Mouse (Mus musculus): ENCODE results near the gene Ttll5. TPM values are rescaled to one million over a fixed set of nuclear protein-coding genes. Genes with fewer than 3 reads are reported as not detected.

Gene Ttll5
- 3.7 and 4.8 TPM in 2 replicates for polyA plus RNA-seq (2015; fragmentation: Nextera tagmentation; extraction: Ambion mirVana)

GRCm38 (mm10) chr12:85824438-85825264 is at the start of gene Ttll5, which contains the start of gene Erg28:
Gene Ttll5, plus strand, starts transcription at chr12:85824659.
Gene Erg28, minus strand, starts transcription at chr12:85824550.
- WGBS: under 1% methylated on average over 66 of the region's 67 CpGs
- peak within 1 kb of the TSS; percentile 72 for H3K4me3 ChIP-seq (ENCODE audit: low read depth, low read length)
- peak; percentile 99 for ATAC-seq (ENCODE audit: low FRiP score, low TSS enrichment)

GRCm38 (mm10) chr12:85778962-85779361 is 45.5 kb upstream of the Ttll5 start:
- no peak for TF ChIP-seq EP300 (optimal IDR thresholded peaks at IDR 0.05)
- no peak for TF ChIP-seq CTCF (IDR thresholded peaks at IDR 0.05; ENCODE audit: low read depth)
- DNase-seq (ENCODE audit: low spot score): no peak
- no peak overlapping the region for H3K4me2 ChIP-seq (replicated peaks; ENCODE audit: low read depth)
- no peaks in the 10 kb centered on the region for H3K27me3 ChIP-seq (ENCODE audit: control insufficient read depth, insufficient read depth, low read length)
- no peaks in the 10 kb centered on the region for H3K36me3 ChIP-seq (ENCODE audit: control insufficient read depth, insufficient read depth, low read length)
- H3K27ac ChIP-seq (replicated peaks): no peak overlapping the region
- no peak overlapping the region for H3K9ac ChIP-seq (ENCODE audit: low read length)
- H3K9me3 ChIP-seq (ENCODE audit: control insufficient read depth, low read length): no peaks in the 10 kb centered on the region
- no peaks in the 10 kb centered on the region for H3K4me1 ChIP-seq (replicated peaks; ENCODE audit: control insufficient read depth, insufficient read depth)
- ATAC-seq (ENCODE audit: low FRiP score, low TSS enrichment): no peak
- WGBS: 49% methylated on average over 3 of the region's 3 CpGs
- H3K4me3 ChIP-seq (ENCODE audit: low read depth, low read length): no peak overlapping the region

More at GRCm38 (mm10) chr12:85824438-85825264, at the start of gene Ttll5, which contains the start of gene Erg28:
- Histone ChIP-seq H3K27me3 (ENCODE audit: control insufficient read depth, insufficient read depth, low read length) (no peaks in the 10 kb centered on the region), H3K27ac (replicated peaks) (peak within 1 kb of the TSS; percentile 96), H3K36me3 (ENCODE audit: control insufficient read depth, insufficient read depth, low read length) (no peaks in the 10 kb centered on the region), H3K9me3 (ENCODE audit: control insufficient read depth, low read length) (no peaks in the 10 kb centered on the region), H3K4me1 (replicated peaks; ENCODE audit: control insufficient read depth, insufficient read depth) (0 out of 2 replicates have a peak, but pooled peaks cover 6% of the 10 kb centered on the region), H3K9ac (ENCODE audit: low read length) (peak within 1 kb of the TSS; percentile 62), H3K4me2 (replicated peaks; ENCODE audit: low read depth) (peak within 1 kb of the TSS; percentile 73)
- TF ChIP-seq CTCF (IDR thresholded peaks at IDR 0.05; ENCODE audit: low read depth) (no peak), EP300 (optimal IDR thresholded peaks at IDR 0.05) (no peak)
- peak; percentile 96 for DNase-seq (ENCODE audit: low spot score)

- Histone ChIP-seq H3K9ac (ENCODE audit: low read length) (no peak overlapping the region), H3K36me3 (ENCODE audit: control insufficient read depth, insufficient read depth, low read length) (no peaks in the 10 kb centered on the region), H3K9me3 (ENCODE audit: control insufficient read depth, low read length) (no peaks in the 10 kb centered on the region), H3K4me3 (ENCODE audit: low read depth, low read length) (no peak overlapping the region), H3K4me2 (replicated peaks; ENCODE audit: low read depth) (no peak overlapping the region), H3K27ac (replicated peaks) (no peak overlapping the region), H3K4me1 (replicated peaks; ENCODE audit: control insufficient read depth, insufficient read depth) (no peaks in the 10 kb centered on the region), H3K27me3 (ENCODE audit: control insufficient read depth, insufficient read depth, low read length) (no peaks in the 10 kb centered on the region)
- ATAC-seq (ENCODE audit: low FRiP score, low TSS enrichment): no peak
- 89% methylated on average over 5 of the region's 5 CpGs for WGBS
- DNase-seq (ENCODE audit: low spot score): no peak
- TF ChIP-seq CTCF (IDR thresholded peaks at IDR 0.05; ENCODE audit: low read depth) (no peak), EP300 (optimal IDR thresholded peaks at IDR 0.05) (no peak)
Measured at GRCm38 (mm10) chr12:85779707-85780106, 44.8 kb upstream of the Ttll5 start.

GRCm38 (mm10) chr12:85781606-85782005 is 42.9 kb upstream of the Ttll5 start:
- Histone ChIP-seq H3K4me2 (replicated peaks; ENCODE audit: low read depth) (no peak overlapping the region), H3K27me3 (ENCODE audit: control insufficient read depth, insufficient read depth, low read length) (no peaks in the 10 kb centered on the region), H3K4me3 (ENCODE audit: low read depth, low read length) (no peak overlapping the region), H3K27ac (replicated peaks) (no peak overlapping the region), H3K36me3 (ENCODE audit: control insufficient read depth, insufficient read depth, low read length) (no peaks in the 10 kb centered on the region), H3K9me3 (ENCODE audit: control insufficient read depth, low read length) (no peaks in the 10 kb centered on the region), H3K9ac (ENCODE audit: low read length) (no peak overlapping the region), H3K4me1 (replicated peaks; ENCODE audit: control insufficient read depth, insufficient read depth) (no peaks in the 10 kb centered on the region)
- ATAC-seq (ENCODE audit: low FRiP score, low TSS enrichment) (no peak), DNase-seq (ENCODE audit: low spot score) (no peak)
- no peak for TF ChIP-seq CTCF (IDR thresholded peaks at IDR 0.05; ENCODE audit: low read depth)
- WGBS: 87% methylated on average over 3 of the region's 3 CpGs

DNA sequence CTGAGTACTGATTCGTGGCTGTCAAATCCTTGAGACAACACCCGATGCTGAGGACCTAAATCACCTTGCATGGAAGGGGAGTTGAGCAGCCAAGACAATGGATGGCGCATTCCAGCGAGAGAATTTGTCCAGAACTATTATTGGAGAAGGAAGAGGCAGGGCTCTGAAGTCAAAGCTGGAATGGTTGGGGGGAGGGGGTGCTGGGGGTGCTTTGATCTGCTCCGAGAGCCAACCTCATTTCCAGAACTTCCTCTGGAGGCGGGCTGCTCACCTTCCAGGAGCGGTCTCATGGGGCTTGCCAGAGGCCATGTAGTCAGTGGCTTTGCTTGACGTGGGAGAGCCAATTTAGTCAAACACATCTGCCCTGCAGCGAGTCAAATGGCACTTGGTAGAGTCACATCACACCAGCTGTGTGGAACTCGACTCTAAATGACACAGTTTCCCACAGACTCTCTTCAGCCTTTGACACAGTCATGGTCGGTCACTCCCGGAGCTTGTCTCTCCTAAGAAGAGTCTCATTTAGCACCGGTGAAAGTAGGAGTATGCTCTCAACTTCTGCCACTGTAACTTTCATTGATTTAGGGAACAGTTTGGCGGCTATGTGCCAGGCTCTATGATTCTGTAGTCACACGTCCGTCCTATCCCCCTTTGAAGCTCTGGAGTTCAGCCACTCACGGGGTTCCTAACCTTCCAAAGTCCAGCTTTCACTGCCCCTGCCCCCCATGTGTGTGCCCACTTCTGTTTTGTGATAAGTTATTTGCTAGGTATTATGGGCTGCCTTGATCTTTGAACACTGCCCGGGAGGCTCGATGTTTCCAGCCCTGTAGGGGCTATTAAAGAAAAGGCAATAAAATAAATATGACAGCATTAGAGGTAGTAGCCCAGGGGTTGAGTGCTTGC is 39.3 kb upstream of the Ttll5 start:
- no peak for TF ChIP-seq EP300 (optimal IDR thresholded peaks at IDR 0.05)
- TF ChIP-seq CTCF (IDR thresholded peaks at IDR 0.05; ENCODE audit: low read depth): no peak
- Histone ChIP-seq H3K4me2 (replicated peaks; ENCODE audit: low read depth) (no peak overlapping the region), H3K9ac (ENCODE audit: low read length) (no peak overlapping the region), H3K27me3 (ENCODE audit: control insufficient read depth, insufficient read depth, low read length) (no peaks in the 10 kb centered on the region), H3K4me3 (ENCODE audit: low read depth, low read length) (no peak overlapping the region), H3K4me1 (replicated peaks; ENCODE audit: control insufficient read depth, insufficient read depth) (no peaks in the 10 kb centered on the region), H3K9me3 (ENCODE audit: control insufficient read depth, low read length) (no peaks in the 10 kb centered on the region), H3K27ac (replicated peaks) (no peak overlapping the region), H3K36me3 (ENCODE audit: control insufficient read depth, insufficient read depth, low read length) (no peaks in the 10 kb centered on the region)
- ATAC-seq (ENCODE audit: low FRiP score, low TSS enrichment): no peak
- WGBS: 68% methylated on average over 19 of the region's 19 CpGs
- DNase-seq (ENCODE audit: low spot score): no peak

All from stomach, postnatal 0 days (tissue).